Mouse (Mus musculus) G1E (cell line): ENCODE measurements at regions not wholly inside any gene's neighbourhood (a gene's known extent, or its start where the extent isn't known, plus 50 kb on each side); places are given as distances from the start of the nearest gene placed in this dataset.

ENCODE experiments used
- CTCF ChIP-seq: IDR thresholded peaks from 2 replicates; pipeline ENCODE4 v1.5.1; 2012; ENCODE audit warnings: low read depth, low read length, inconsistent platforms, mixed read lengths
- GATA1 ChIP-seq: IDR thresholded peaks from 2 replicates; pipeline ENCODE4 v1.6.1; 2012; ENCODE audit warnings: borderline replicate concordance, low read length, inconsistent platforms, mixed read lengths
- GATA2 ChIP-seq: IDR thresholded peaks from 2 replicates; pipeline ENCODE4 v1.6.1; 2012; ENCODE audit warnings: low read depth, low read length, inconsistent platforms, borderline replicate concordance

- TF ChIP-seq GATA1: no peak
- no peak for TF ChIP-seq CTCF
- TF ChIP-seq GATA2: no peak
Observed at GRCm38 (mm10) chr3:40355103-40355502, 176.0 kb upstream of the Intu start.
